Mouse (Mus musculus): Measurements from ENCODE around the gene Itga9. TPM values are rescaled to one million over a fixed set of nuclear protein-coding genes. Genes with fewer than 3 reads are reported as not detected.

The Itga9 gene
- polyA plus RNA-seq, 1 experiment from 2014 or later: 2.0 TPM

DNA sequence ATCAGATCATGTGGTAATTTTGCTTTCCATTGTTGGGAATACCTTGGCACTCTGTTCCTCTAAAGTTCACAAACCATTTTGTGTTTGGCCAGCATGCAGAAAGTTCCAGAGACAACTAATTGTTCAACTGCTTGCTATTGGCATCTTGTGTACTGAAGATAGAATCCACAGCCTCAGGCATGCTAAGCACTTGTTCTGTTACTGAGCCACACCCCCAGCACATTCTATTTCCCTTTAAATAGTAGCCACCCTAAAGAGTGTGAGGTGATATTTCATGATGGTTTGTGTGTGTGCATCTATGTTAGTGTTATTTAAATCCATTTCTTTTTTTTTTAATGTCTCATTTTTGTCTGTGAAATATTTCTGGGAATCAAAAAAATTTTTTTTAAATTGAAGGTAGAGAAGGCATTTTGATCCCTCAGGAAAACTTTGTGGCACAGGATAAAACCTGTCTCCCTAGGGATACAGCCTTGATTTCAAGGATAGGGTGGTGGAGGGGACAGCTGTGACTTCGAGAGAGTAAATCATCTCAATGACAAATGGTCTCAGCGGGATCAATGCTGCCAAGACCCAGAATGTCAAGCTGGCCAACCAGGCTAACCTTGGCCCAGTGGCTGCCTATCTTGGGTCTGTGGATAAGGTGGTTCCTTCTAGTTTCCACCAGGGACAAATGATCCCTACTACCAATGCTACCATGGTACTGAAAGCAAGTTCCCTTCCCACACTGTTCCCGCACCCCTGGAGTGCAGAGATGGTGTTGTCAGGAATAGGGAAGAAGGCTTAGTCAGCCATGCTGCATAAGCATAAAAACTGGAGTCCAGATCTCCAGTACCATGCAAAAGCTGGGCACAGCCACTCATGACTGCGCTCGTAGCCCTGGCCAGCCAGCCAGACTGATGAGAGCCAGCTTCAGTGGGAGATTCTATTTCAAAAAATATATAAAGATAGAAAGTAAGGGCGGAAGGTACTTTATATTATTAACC lies 25.6 kb downstream of the Itga9 start:
- 82% methylated on average over 6 of the region's 6 CpGs for WGBS
- no peaks in the 10 kb centered on the region for H3K27me3 ChIP-seq (replicated peaks)
- ATAC-seq (replicated peaks): no peak
- H3K36me3 ChIP-seq (replicated peaks): no peaks in the 10 kb centered on the region
- no peak overlapping the region for H3K27ac ChIP-seq
- no peaks in the 10 kb centered on the region for H3K4me1 ChIP-seq
- H3K4me2 ChIP-seq: no peak overlapping the region
- no peak overlapping the region for H3K9ac ChIP-seq
- H3K9me3 ChIP-seq: no peaks in the 10 kb centered on the region
- H3K4me3 ChIP-seq: no peak overlapping the region

GRCm38 (mm10) chr9:118632758-118633143 lies 26.3 kb downstream of the Itga9 start:
- WGBS: 78% methylated on average over 14 of the region's 14 CpGs

DNA sequence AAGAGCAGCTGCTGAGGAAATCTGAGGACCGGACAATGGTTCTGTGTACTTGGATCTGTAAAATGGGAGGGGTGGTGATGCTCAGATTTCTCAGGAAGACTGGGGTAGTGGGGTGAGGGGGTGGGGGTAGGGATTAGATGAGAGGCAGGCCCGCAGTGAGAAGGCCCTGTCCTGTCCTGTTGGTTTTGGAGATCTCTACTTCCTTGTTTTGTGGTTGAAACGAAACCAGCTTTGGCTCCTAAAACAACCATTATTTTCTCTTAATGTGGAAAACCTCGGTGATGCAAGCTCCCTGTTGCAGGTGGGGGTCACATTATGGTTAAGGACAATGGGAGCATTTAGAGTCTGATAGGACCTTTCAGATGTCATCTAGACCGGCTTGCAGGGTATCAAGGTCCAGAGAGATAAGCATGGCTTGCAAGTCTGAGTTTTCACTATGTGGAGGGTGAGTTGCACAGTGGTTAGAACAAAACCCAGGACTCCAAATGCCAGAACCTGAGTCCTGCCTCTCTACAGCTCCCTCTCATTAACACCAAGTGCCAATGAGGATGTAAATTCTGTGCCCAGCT lies 32.2 kb downstream of the Itga9 start:
- Histone ChIP-seq H3K27ac (no peak overlapping the region), H3K27me3 (replicated peaks) (no peaks in the 10 kb centered on the region), H3K4me1 (no peaks in the 10 kb centered on the region), H3K9ac (no peak overlapping the region), H3K4me2 (no peak overlapping the region), H3K36me3 (replicated peaks) (no peaks in the 10 kb centered on the region), H3K9me3 (peaks cover 3% of the 10 kb centered on the region; the same call in 1 of the 2 replicates), H3K4me3 (no peak overlapping the region)
- WGBS: 87% methylated on average over 5 of the region's 5 CpGs
- ATAC-seq (replicated peaks): no peak

More at GRCm38 (mm10) chr9:118632758-118633143, 26.3 kb downstream of the Itga9 start:
- Histone ChIP-seq H3K9me3 (no peaks in the 10 kb centered on the region), H3K4me1 (no peaks in the 10 kb centered on the region), H3K4me3 (no peak overlapping the region), H3K27ac (no peak overlapping the region), H3K27me3 (replicated peaks) (no peaks in the 10 kb centered on the region), H3K9ac (no peak overlapping the region), H3K36me3 (replicated peaks) (no peaks in the 10 kb centered on the region), H3K4me2 (no peak overlapping the region)
- ATAC-seq (replicated peaks): no peak

GRCm38 (mm10) chr9:118645698-118646355 lies 39.3 kb downstream of the Itga9 start:
- H3K9me3 ChIP-seq: no peaks in the 10 kb centered on the region
- H3K9ac ChIP-seq: no peak overlapping the region
- H3K4me1 ChIP-seq: no peaks in the 10 kb centered on the region
- 85% methylated on average over 17 of the region's 17 CpGs for WGBS
- no peak overlapping the region for H3K4me3 ChIP-seq
- no peaks in the 10 kb centered on the region for H3K27me3 ChIP-seq (replicated peaks)
- H3K36me3 ChIP-seq (replicated peaks): no peaks in the 10 kb centered on the region
- H3K4me2 ChIP-seq: no peak overlapping the region
- H3K27ac ChIP-seq: no peak overlapping the region
- no peak for ATAC-seq (replicated peaks)

- Histone ChIP-seq H3K9ac (no peak overlapping the region), H3K27ac (no peak overlapping the region), H3K9me3 (no peaks in the 10 kb centered on the region), H3K36me3 (replicated peaks) (no peaks in the 10 kb centered on the region), H3K4me2 (no peak overlapping the region), H3K27me3 (replicated peaks) (no peaks in the 10 kb centered on the region), H3K4me1 (no peaks in the 10 kb centered on the region), H3K4me3 (no peak overlapping the region)
- no peak for ATAC-seq (replicated peaks)
- 88% methylated on average over 3 of the region's 3 CpGs for WGBS
Observed at GRCm38 (mm10) chr9:118647495-118647894, 41.0 kb downstream of the Itga9 start.

- H3K27ac ChIP-seq: no peak overlapping the region
- no peaks in the 10 kb centered on the region for H3K27me3 ChIP-seq (replicated peaks)
- no peaks in the 10 kb centered on the region for H3K9me3 ChIP-seq
- ATAC-seq (replicated peaks): no peak
- 56% methylated on average over 4 of the region's 4 CpGs for WGBS
- no peak overlapping the region for H3K4me3 ChIP-seq
- H3K9ac ChIP-seq: no peak overlapping the region
- no peaks in the 10 kb centered on the region for H3K4me1 ChIP-seq
- H3K36me3 ChIP-seq (replicated peaks): no peaks in the 10 kb centered on the region
- no peak overlapping the region for H3K4me2 ChIP-seq
Observed at GRCm38 (mm10) chr9:118650976-118651375, 44.5 kb downstream of the Itga9 start.

- Histone ChIP-seq H3K27ac (no peak overlapping the region), H3K27me3 (replicated peaks) (no peaks in the 10 kb centered on the region), H3K4me1 (no peaks in the 10 kb centered on the region), H3K9me3 (no peaks in the 10 kb centered on the region), H3K4me2 (no peak overlapping the region), H3K9ac (no peak overlapping the region), H3K4me3 (no peak overlapping the region), H3K36me3 (replicated peaks) (no peaks in the 10 kb centered on the region)
- WGBS: 38% methylated on average over 2 of the region's 2 CpGs
- no peak for ATAC-seq (replicated peaks)
Observed at GRCm38 (mm10) chr9:118651939-118652338, 45.4 kb downstream of the Itga9 start.

DNA sequence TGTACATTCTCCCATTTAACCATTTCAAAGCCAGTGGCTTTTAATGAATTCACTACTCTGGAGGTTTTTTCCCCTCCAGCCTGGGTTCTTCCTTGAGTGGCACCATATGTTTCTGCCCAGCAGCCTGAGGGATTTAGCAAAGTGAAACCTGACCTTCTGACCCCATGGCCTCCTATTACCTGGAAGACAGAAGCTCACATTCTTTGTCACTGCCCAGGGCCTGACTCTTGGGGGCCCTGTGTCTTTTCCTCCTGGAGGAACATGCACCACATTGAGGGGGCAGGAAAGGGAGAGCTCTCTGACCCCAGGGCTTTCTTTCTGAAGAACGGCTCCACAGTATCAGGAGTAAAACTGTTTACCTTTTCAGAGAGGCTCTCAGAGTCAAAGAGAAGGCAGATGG lies 46.9 kb downstream of the Itga9 start:
- H3K4me1 ChIP-seq: no peaks in the 10 kb centered on the region
- H3K27me3 ChIP-seq (replicated peaks): no peaks in the 10 kb centered on the region
- no peak overlapping the region for H3K27ac ChIP-seq
- no peak overlapping the region for H3K9ac ChIP-seq
- H3K4me2 ChIP-seq: no peak overlapping the region
- ATAC-seq (replicated peaks): no peak
- H3K4me3 ChIP-seq: no peak overlapping the region
- no peaks in the 10 kb centered on the region for H3K36me3 ChIP-seq (replicated peaks)
- 68% methylated on average over 1 of the region's 1 CpGs for WGBS
- H3K9me3 ChIP-seq: no peaks in the 10 kb centered on the region

DNA sequence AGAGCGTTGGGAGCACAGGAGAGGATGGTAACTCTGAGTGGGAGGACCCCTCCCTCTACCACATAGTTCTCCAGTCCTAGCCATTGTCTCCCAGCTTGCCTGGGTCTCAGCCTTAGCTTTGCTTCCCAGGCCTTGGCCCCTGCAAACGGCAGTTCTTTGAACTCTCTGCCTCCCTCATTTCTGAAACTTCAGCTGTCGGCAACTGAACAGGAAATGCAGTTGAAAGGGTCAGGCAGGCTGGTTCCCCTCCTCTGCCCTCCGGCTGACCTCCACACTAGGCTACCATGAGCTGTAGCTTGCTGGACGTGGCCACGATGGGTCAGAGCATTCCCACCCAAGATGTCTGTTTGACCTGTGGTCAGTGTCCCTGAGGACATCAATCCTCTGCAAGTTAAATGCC lies 48.5 kb downstream of the Itga9 start:
- H3K27me3 ChIP-seq (replicated peaks): no peaks in the 10 kb centered on the region
- H3K4me3 ChIP-seq: no peak overlapping the region
- no peaks in the 10 kb centered on the region for H3K9me3 ChIP-seq
- H3K9ac ChIP-seq: no peak overlapping the region
- no peaks in the 10 kb centered on the region for H3K36me3 ChIP-seq (replicated peaks)
- H3K4me2 ChIP-seq: no peak overlapping the region
- H3K27ac ChIP-seq: no peak overlapping the region
- H3K4me1 ChIP-seq: no peaks in the 10 kb centered on the region
- WGBS: 50% methylated on average over 6 of the region's 6 CpGs
- no peak for ATAC-seq (replicated peaks)

DNA sequence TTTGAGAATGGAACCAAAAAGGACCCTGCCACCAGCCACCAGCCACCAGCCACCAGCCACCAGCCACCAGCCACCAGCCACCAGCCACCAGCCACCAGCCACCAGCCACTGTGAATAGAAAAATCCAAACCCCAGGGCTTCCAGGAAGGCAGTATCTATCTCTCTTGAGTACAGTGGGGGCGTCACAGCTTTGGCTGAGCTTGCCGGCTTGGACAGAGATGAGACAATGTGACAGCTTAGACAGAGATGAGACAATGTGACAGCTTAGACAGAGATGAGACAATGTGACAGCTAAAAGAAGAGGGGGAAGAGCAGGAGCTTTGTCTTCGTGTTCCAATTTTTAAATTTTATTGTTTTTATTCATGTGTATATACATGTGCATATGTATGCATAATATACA lies 49.2 kb downstream of the Itga9 start:
- ATAC-seq (replicated peaks): no peak
- 80% methylated on average over 3 of the region's 3 CpGs for WGBS

GRCm38 (mm10) chr9:118658159-118658558 lies 51.7 kb downstream of the Itga9 start:
- 77% methylated on average over 7 of the region's 7 CpGs for WGBS
- ATAC-seq (replicated peaks): no peak
- H3K36me3 ChIP-seq (replicated peaks): no peaks in the 10 kb centered on the region
- H3K27me3 ChIP-seq (replicated peaks): no peaks in the 10 kb centered on the region
- no peak overlapping the region for H3K4me3 ChIP-seq
- no peak overlapping the region for H3K4me2 ChIP-seq
- H3K9me3 ChIP-seq: no peaks in the 10 kb centered on the region
- H3K27ac ChIP-seq: no peak overlapping the region
- no peaks in the 10 kb centered on the region for H3K4me1 ChIP-seq
- no peak overlapping the region for H3K9ac ChIP-seq

More for the DNA sequence above, 49.2 kb downstream of the Itga9 start:
- H3K27ac ChIP-seq: no peak overlapping the region
- no peak overlapping the region for H3K4me3 ChIP-seq
- H3K4me2 ChIP-seq: no peak overlapping the region
- no peaks in the 10 kb centered on the region for H3K4me1 ChIP-seq
- no peaks in the 10 kb centered on the region for H3K36me3 ChIP-seq (replicated peaks)
- H3K9ac ChIP-seq: no peak overlapping the region
- H3K9me3 ChIP-seq: no peaks in the 10 kb centered on the region
- no peaks in the 10 kb centered on the region for H3K27me3 ChIP-seq (replicated peaks)

GRCm38 (mm10) chr9:118659809-118660208 lies 53.3 kb downstream of the Itga9 start:
- WGBS: 89% methylated on average over 5 of the region's 5 CpGs
- H3K4me2 ChIP-seq: no peak overlapping the region
- ATAC-seq (replicated peaks): no peak
- no peaks in the 10 kb centered on the region for H3K9me3 ChIP-seq
- H3K36me3 ChIP-seq (replicated peaks): no peaks in the 10 kb centered on the region
- H3K4me1 ChIP-seq: no peaks in the 10 kb centered on the region
- no peaks in the 10 kb centered on the region for H3K27me3 ChIP-seq (replicated peaks)
- H3K27ac ChIP-seq: no peak overlapping the region
- no peak overlapping the region for H3K9ac ChIP-seq
- H3K4me3 ChIP-seq: no peak overlapping the region

Data from midbrain, embryonic 15.5 days (tissue).